Mouse (Mus musculus): ENCODE results near the gene Plcb1.

- TF ChIP-seq POLR2A (IDR thresholded peaks at IDR 0.05; ENCODE audit: low read depth, low read length) (no peak), CTCF (IDR thresholded peaks at IDR 0.05; ENCODE audit: extremely low read depth, insufficient read length, insufficient replicate concordance, low read depth, low read length) (no peak)
These were observed 617.0 kb downstream of the Plcb1 start for GRCm38 (mm10) chr2:135402916-135403315.
